Mouse (Mus musculus): Measurements from ENCODE around the gene Krtap27-1. TPM values are rescaled to one million over a fixed set of nuclear protein-coding genes. Genes with fewer than 3 reads are reported as not detected.

The Krtap27-1 gene
- not detected in 2 replicates for polyA plus RNA-seq (2012)

DNA sequence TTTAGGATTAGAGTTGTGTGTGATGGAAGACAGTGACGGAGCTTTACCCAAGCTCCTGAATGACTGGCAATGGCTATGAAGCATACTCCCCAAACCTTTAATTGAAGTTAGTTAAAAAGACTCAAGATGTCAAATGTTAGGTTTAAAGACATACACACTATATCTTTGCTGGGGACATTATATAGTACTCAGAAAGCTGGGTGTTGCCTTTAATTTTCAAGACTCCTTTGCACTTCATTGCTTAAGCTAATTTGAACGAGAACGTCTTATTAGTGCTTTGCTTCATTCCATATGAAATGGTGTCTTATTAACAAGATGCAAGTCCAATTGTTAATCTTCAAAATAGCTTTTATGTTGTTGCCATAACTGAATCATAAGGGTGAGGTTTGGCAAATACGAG lies at the start of gene Krtap27-1:
TSS of gene Krtap27-1 (minus strand) at position 101 of the 400 bp plus-strand sequence.
- no peaks in the 10 kb centered on the region for H3K4me1 ChIP-seq (ENCODE audit: control insufficient read depth)
- no peaks in the 10 kb centered on the region for H3K36me3 ChIP-seq (ENCODE audit: control insufficient read depth)
- no peak within 1 kb of the TSS for H3K4me3 ChIP-seq (replicated peaks)
- peaks cover 5% of the 10 kb centered on the region; the same call in 1 of the 2 replicates for H3K9me3 ChIP-seq (ENCODE audit: control insufficient read depth, low read length)
- H3K27me3 ChIP-seq (ENCODE audit: control insufficient read depth), result no peaks in the 10 kb centered on the region
- TF ChIP-seq GATA1 (IDR thresholded peaks at IDR 0.05; ENCODE audit: low read length) (no peak), TAL1 (IDR thresholded peaks at IDR 0.05; ENCODE audit: low read length) (no peak)

DNA sequence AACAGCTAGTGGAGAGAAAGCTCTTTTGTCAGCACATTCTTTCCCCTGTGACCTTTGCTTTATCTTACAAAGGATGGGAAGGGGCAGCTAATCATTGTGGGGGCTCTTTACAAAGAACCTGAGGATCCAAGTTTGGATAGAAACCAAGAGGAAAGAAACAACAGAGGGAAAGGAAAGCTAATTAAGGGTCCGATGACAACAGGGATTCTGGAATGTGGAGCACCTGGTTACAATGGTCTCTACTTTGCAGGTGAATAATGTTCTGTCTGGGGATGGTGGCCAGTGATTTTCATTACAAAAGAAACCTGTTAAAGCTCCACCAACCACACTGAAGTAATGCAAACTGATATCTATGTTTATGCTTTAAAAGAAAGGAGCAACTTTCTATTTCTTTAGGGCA lies 48.6 kb upstream of the Krtap27-1 start:
- H3K9me3 ChIP-seq (ENCODE audit: control insufficient read depth, low read length), result no peaks in the 10 kb centered on the region; the same call in 1 of the 2 replicates
- no peaks in the 10 kb centered on the region for H3K27me3 ChIP-seq (ENCODE audit: control insufficient read depth)
- TF ChIP-seq TAL1 (IDR thresholded peaks at IDR 0.05; ENCODE audit: low read length) (no peak), GATA1 (IDR thresholded peaks at IDR 0.05; ENCODE audit: low read length) (no peak)
- no peak overlapping the region for H3K4me3 ChIP-seq (replicated peaks)
- H3K4me1 ChIP-seq (ENCODE audit: control insufficient read depth), result no peaks in the 10 kb centered on the region
- no peaks in the 10 kb centered on the region for H3K36me3 ChIP-seq (ENCODE audit: control insufficient read depth)

DNA sequence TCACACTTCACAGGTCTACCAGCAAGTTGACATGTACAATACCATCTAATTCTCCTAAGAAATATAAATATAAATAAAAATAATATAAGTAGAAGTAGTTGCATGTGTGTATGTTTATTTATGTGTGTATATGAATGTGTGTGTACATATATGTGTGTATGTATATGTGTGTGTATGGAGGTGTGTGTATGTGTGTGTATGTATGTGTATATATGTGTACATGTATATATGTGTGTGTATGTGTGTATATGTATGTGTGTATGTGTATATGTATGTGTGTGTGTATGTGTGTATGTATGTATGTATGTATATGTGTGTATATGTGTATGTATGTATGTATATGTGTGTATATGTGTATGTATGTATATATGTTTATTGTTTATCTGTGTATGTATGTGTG lies 45.1 kb upstream of the Krtap27-1 start:
- Histone ChIP-seq H3K9me3 (ENCODE audit: control insufficient read depth, low read length) (peaks cover 4% of the 10 kb centered on the region; the same call in 1 of the 2 replicates), H3K4me3 (replicated peaks) (no peak overlapping the region), H3K36me3 (ENCODE audit: control insufficient read depth) (no peaks in the 10 kb centered on the region), H3K27me3 (ENCODE audit: control insufficient read depth) (no peaks in the 10 kb centered on the region), H3K4me1 (ENCODE audit: control insufficient read depth) (no peaks in the 10 kb centered on the region)
- TF ChIP-seq TAL1 (IDR thresholded peaks at IDR 0.05; ENCODE audit: low read length) (no peak), GATA1 (IDR thresholded peaks at IDR 0.05; ENCODE audit: low read length) (no peak)

DNA sequence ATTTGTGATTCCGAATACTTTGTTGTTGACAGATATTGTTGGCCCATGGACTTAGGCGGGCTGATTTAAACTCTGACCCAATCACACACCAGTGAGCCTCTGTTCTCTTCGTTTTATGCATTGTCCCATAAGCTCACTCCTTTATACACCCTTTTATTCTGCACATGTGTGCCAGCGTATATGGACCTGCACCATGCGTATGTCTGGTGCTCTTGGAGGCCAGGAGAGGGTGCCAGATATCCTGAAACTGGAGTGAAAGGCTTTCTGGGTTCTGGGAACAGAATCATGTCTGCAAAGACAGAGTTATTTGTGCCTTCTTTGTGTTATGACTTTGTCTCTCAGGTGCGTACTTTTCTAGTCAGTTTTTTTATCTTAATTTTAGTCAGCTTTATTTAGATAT lies 39.8 kb upstream of the Krtap27-1 start:
- Histone ChIP-seq H3K27me3 (ENCODE audit: control insufficient read depth) (no peaks in the 10 kb centered on the region), H3K9me3 (ENCODE audit: control insufficient read depth, low read length) (peaks cover 9% of the 10 kb centered on the region; the same call in 1 of the 2 replicates), H3K4me1 (ENCODE audit: control insufficient read depth) (no peaks in the 10 kb centered on the region), H3K36me3 (ENCODE audit: control insufficient read depth) (no peaks in the 10 kb centered on the region), H3K4me3 (replicated peaks) (no peak overlapping the region)
- no peak for TF ChIP-seq TAL1 (IDR thresholded peaks at IDR 0.05; ENCODE audit: low read length)

DNA sequence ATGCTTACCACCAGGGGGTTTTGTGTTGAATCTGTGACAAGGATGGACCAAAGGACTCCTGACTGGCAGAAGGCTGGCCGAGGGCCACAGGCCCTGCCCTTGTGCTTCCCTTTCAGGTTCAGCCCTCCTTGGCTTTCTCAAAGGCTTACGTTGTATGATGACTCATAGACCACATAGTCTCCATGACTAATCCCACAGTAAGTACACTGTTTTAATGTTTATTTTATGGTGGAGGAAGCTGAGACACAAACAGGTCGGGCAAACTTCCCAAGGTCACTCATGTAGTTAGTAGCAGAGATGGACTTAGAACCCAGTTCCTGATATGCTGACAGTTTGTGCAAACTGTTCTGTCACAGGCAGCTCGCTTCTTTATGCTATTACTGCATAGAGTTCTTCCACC lies 39.3 kb upstream of the Krtap27-1 start:
- Histone ChIP-seq H3K27me3 (ENCODE audit: control insufficient read depth) (no peaks in the 10 kb centered on the region), H3K4me3 (replicated peaks) (no peak overlapping the region), H3K4me1 (ENCODE audit: control insufficient read depth) (no peaks in the 10 kb centered on the region), H3K36me3 (ENCODE audit: control insufficient read depth) (no peaks in the 10 kb centered on the region), H3K9me3 (ENCODE audit: control insufficient read depth, low read length) (peaks cover 9% of the 10 kb centered on the region; the same call in 1 of the 2 replicates)
- TF ChIP-seq GATA1 (IDR thresholded peaks at IDR 0.05; ENCODE audit: low read length) (no peak), TAL1 (IDR thresholded peaks at IDR 0.05; ENCODE audit: low read length) (no peak)

DNA sequence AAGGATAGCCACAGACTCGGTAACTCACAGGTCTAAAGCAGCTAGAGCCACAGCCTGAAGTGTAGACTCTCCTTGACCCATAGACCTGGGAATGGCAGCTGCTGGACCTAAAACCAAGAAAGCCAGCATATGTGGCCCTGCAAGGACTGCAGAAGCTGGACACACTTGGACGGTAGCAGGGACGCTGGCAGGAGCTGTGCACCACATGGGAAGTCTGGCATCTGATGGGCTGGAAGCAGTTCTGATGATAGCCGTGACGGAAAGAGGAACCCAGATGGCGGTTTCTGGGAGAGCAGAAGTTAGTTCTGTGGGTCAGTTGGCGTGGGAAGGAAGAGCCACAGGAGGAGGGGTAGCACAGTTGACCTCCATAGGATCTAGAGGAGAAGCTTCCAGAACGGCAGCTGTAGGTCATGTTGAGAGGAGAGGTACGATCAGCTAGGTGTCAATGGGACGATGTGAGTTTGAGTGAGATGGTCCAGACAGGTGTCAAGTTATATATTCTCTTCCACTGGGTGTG lies 36.1 kb upstream of the Krtap27-1 start, which contains the start of gene 2310061N02Rik:
TSS of gene 2310061N02Rik (minus strand) at position 467 of the 517 bp plus-strand sequence.
- Histone ChIP-seq H3K4me3 (replicated peaks) (no peak within 1 kb of the TSS), H3K9me3 (ENCODE audit: control insufficient read depth, low read length) (peaks cover 5% of the 10 kb centered on the region; the same call in 1 of the 2 replicates), H3K36me3 (ENCODE audit: control insufficient read depth) (no peaks in the 10 kb centered on the region), H3K4me1 (ENCODE audit: control insufficient read depth) (no peaks in the 10 kb centered on the region), H3K27me3 (ENCODE audit: control insufficient read depth) (no peaks in the 10 kb centered on the region)
- no peak for TF ChIP-seq TAL1 (IDR thresholded peaks at IDR 0.05; ENCODE audit: low read length)
- TF ChIP-seq GATA1 (IDR thresholded peaks at IDR 0.05; ENCODE audit: low read length), result no peak

DNA sequence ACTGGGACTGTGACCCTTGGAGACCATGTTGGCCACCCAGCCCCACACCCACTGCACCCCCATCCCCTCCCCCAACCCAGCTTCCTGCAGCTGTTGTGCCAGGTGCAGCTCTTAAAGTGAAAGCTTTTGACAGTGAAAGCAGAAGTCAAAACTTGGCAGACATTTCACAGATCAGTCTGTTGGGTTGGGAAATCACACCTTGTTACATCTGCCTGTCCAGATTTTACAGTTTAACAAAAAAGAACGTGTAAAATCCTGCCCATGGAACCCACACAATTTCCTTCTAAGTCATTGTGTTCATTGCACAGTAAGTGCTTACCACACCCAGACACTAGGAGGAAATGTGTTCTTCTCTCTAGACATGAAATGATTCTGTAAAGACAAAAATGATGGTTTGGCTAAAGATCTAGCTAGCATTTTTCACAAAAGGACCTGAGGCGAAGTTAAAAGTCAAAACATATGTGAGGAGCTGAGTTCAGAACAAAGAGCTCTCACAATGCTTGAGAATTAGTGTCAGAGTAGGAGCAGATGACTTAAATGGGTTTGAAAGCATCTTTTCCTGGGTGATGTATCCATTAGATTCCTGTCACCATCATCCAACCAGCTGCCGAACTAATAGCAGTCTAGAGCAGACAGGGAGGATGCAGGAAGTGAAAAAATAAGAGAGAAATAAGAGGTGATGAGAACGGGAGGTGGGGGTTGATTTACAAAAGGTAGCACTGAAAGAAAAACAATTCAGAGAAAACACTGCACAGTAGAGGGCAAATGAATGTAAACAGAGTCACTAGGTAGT lies 29.8 kb upstream of the Krtap27-1 start:
- Histone ChIP-seq H3K4me3 (replicated peaks) (no peak overlapping the region), H3K27me3 (ENCODE audit: control insufficient read depth) (no peaks in the 10 kb centered on the region), H3K9me3 (ENCODE audit: control insufficient read depth, low read length) (peaks cover 6% of the 10 kb centered on the region; the same call in 1 of the 2 replicates), H3K4me1 (ENCODE audit: control insufficient read depth) (no peaks in the 10 kb centered on the region), H3K36me3 (ENCODE audit: control insufficient read depth) (no peaks in the 10 kb centered on the region)
- no peak for TF ChIP-seq TAL1 (IDR thresholded peaks at IDR 0.05; ENCODE audit: low read length)
- no peak for TF ChIP-seq GATA1 (IDR thresholded peaks at IDR 0.05; ENCODE audit: low read length)

DNA sequence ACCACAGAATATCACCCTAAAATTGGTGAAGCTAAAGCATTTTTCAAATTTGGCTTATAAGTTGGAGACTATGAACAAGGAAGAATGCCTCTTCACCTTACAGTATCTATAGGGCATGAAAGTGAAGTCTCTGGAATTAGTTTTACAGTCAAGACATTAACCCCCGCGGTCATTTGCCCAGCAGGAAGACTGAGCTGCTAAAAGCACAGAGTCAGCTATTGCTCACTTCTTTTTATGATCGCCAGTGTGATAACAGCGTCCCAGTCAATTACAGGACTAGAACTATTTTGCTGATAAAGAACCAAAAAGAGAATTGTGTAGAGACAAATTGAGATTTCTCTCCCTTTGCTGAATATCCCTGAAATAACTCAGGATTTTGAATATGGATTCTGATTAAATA lies 24.8 kb upstream of the Krtap27-1 start:
- Histone ChIP-seq H3K4me1 (ENCODE audit: control insufficient read depth) (no peaks in the 10 kb centered on the region), H3K4me3 (replicated peaks) (no peak overlapping the region), H3K27me3 (ENCODE audit: control insufficient read depth) (no peaks in the 10 kb centered on the region), H3K36me3 (ENCODE audit: control insufficient read depth) (no peaks in the 10 kb centered on the region), H3K9me3 (ENCODE audit: control insufficient read depth, low read length) (peaks cover 8% of the 10 kb centered on the region; the same call in 1 of the 2 replicates)
- TF ChIP-seq GATA1 (IDR thresholded peaks at IDR 0.05; ENCODE audit: low read length) (no peak), TAL1 (IDR thresholded peaks at IDR 0.05; ENCODE audit: low read length) (no peak)

DNA sequence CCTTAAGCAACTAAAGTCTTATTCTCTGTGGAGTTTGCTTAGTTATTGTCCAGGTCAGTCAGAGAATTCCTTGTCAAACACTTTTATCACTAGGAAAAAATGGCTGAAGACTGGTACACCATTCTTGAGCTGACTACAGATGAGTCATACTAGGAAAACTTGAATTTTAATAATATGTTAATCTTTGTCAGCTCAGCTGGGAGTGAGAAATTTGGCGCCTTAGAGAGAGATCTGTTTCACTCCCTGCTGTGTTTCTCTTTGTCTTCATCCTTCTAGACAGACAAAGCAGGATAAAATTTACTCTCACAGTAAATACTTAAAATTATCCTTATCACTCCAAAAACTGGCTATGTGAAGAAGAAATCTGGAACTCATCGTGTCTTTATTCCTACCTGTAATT lies 9.8 kb upstream of the Krtap27-1 start:
- Histone ChIP-seq H3K4me3 (replicated peaks) (no peak overlapping the region), H3K9me3 (ENCODE audit: control insufficient read depth, low read length) (peaks cover 5% of the 10 kb centered on the region), H3K36me3 (ENCODE audit: control insufficient read depth) (no peaks in the 10 kb centered on the region), H3K4me1 (ENCODE audit: control insufficient read depth) (no peaks in the 10 kb centered on the region), H3K27me3 (ENCODE audit: control insufficient read depth) (no peaks in the 10 kb centered on the region)
- TF ChIP-seq TAL1 (IDR thresholded peaks at IDR 0.05; ENCODE audit: low read length), result no peak
- TF ChIP-seq GATA1 (IDR thresholded peaks at IDR 0.05; ENCODE audit: low read length), result no peak
